In the genomic region with DNA sequence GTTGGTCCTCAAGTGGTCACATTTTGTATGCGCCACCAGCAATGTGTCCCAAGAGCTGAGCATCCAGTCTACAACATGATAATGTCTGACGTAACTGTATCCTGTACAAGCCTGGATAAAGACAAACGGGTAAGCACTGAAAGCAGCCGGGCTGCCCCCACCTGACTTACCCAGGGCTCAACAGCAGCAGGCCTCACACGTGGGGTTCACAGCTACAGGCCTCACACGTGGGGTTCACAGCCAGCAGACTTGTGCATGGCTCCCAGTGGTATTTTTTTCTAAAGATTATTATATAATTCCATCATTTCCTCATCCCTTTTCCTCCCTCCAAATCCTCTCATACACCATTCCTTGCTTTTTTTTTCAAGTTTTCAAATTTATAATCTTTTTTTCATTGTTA, we compare ENCODE assay signal across 9 mouse cellular contexts. TPM values are rescaled to one million over a fixed set of nuclear protein-coding genes. Genes with fewer than 3 reads are reported as not detected.
"Had no signal": no experiment of that assay in that cellular context is flagged by ENCODE, and none has a peak within 500 bp of the region (broad histone marks: within the 10 kb centered on the region; RNA-seq: fewer than 3 reads in every experiment).

No protein-coding gene starts in this region.

- H3K27me3 ChIP-seq: limb, embryonic 13.5 days; midbrain, embryonic 12.5 days had no signal

- H3K9me3 ChIP-seq: limb, embryonic 13.5 days; midbrain, embryonic 12.5 days had no signal

- DNase-seq: kidney, adult 8-10 months; left cerebral cortex, postnatal 4 days; lung, adult 18-20 months had no signal

- H3K4me3 ChIP-seq: limb, embryonic 13.5 days; midbrain, embryonic 12.5 days had no signal

- H3K27ac ChIP-seq: limb, embryonic 13.5 days; liver, embryonic 14.5 days; midbrain, embryonic 12.5 days; stomach, postnatal 0 days had no signal

RNA-seq across cellular contexts. Expression of a gene that starts 5.0 kb away (rescaled TPM):
- polyA plus RNA-seq: large intestine, adult 2 months; midbrain, embryonic 16.5 days had no signal
